Mouse (Mus musculus): ENCODE results near the gene Esr1. TPM values are rescaled to one million over a fixed set of nuclear protein-coding genes. Genes with fewer than 3 reads are reported as not detected.
"Not testable (repeated sequence)": the region's sequence is repeated elsewhere in the genome, so short reads cannot be mapped to it uniquely, and the experiment has no call there.

The Esr1 gene
- total RNA-seq, 2 experiments from 2014 or later, result 2.3 to 3.4 TPM

GRCm38 (mm10) chr10:4618686-4619085, 7.3 kb downstream of the Esr1 start:
- intact Hi-C loops (cut with DNase I), result no loop called here
- DNase-seq (ENCODE audit: low spot score in 2 of 2), result no peak

- DNase-seq (ENCODE audit: low spot score in 2 of 2); intact Hi-C loops (cut with DNase I): not testable (repeated sequence)
Observed at GRCm38 (mm10) chr10:4619426-4619825, 8.0 kb downstream of the Esr1 start.

- no peak for DNase-seq (ENCODE audit: low spot score in 2 of 2)
- intact Hi-C loops (cut with DNase I), result no loop called here
Observed at GRCm38 (mm10) chr10:4620596-4621504, 9.5 kb downstream of the Esr1 start.

GRCm38 (mm10) chr10:4621505-4621815, 10.1 kb downstream of the Esr1 start:
- DNase-seq (ENCODE audit: low spot score in 2 of 2), result no peak

DNA sequence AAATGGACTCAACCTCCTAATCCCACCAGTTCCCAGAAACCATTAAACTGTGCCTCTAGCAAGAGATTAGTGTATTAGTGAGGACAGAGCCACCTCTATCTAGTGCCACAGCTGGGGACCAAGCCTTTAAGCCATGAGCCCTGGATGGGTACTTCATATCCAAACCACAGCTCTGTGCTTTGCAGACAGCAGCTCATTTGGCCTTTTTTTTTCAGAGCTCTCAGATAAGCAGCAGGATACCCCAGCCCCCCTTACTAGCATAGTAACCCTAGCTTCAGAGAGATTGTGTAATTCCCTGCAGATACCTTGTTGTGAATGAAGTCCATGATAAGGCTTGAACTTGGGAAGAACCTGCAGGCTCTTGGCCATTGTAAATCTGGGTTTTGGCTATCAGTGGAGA, 11.9 kb downstream of the Esr1 start:
- intact Hi-C loops (cut with DNase I), result no loop called here
- DNase-seq (ENCODE audit: low spot score in 2 of 2), result no peak

More at GRCm38 (mm10) chr10:4621505-4621815, 10.1 kb downstream of the Esr1 start:
- intact Hi-C loops (cut with DNase I), result no loop called here

DNA sequence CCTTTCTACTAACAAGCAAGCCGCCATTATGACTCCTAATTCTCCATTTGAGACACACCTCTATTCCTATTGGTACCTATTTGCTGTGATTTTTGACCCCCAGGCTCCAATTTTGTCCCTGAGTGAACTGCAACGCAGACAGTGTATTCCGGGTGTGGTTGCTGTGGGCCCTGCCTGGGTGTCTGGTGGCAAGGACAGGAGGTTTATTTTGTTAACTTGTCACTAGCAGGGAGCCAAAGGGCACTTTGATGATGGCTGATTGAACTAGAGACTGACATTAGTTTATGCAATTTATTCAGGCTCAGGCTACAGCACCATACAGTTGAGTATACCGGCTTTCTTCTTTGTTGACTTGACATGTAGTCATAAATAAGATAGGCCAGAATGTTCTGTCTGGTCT, 13.2 kb downstream of the Esr1 start:
- DNase-seq (ENCODE audit: low spot score in 2 of 2), result no peak
- intact Hi-C loops (cut with DNase I), result no loop called here

GRCm38 (mm10) chr10:4625300-4625699, 13.9 kb downstream of the Esr1 start:
- DNase-seq (ENCODE audit: low spot score in 2 of 2), result no peak
- intact Hi-C loops (cut with DNase I), result no loop called here

- intact Hi-C loops (cut with DNase I), result no loop called here
Observed at GRCm38 (mm10) chr10:4626432-4626831, 15.0 kb downstream of the Esr1 start.

DNA sequence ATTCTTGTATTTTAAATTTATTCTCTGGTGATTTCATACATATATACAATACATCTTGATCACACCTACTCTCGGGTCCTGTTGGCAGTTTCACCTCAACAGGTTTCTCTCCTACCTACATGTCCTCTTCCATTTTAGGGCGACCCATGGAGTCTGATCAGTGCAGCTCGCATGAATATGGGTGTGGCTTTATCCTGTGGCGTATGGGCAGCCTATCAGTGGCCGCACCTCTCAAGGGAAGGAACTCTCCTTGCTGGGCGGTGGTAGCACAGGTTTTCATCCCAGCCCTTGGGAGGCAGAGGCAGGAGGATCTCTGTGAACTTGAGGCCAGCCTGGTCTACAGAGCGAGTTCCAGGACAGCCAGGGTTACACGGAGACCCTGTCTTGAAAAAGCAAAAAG, 15.6 kb downstream of the Esr1 start:
- no peak for DNase-seq (ENCODE audit: low spot score in 2 of 2)

More at GRCm38 (mm10) chr10:4626432-4626831, 15.0 kb downstream of the Esr1 start:
- no peak for DNase-seq (ENCODE audit: low spot score in 2 of 2)

DNA sequence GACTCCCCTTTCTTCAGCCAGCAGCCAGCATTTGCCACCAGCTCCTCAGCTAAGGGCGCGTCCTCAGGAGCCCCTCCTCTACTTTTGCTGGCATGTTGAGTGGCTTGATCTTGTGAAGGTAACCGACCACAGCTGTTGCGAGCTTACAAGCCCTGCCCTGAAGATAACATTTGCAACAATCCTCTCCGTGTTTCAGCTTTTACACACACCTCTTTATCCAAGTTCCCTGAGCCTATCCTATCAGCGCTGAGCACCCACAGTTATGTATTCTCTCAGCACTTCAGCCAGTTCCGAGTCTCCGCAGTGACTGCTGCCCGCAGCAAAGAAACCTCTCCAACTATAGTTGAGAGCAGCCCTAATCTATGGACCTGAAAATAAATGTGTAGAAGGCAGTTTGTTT, 16.0 kb downstream of the Esr1 start:
- intact Hi-C loops (cut with DNase I), result no loop called here
- no peak for DNase-seq (ENCODE audit: low spot score in 2 of 2)

More for the DNA sequence above, 15.6 kb downstream of the Esr1 start:
- intact Hi-C loops (cut with DNase I), result no loop called here

DNA sequence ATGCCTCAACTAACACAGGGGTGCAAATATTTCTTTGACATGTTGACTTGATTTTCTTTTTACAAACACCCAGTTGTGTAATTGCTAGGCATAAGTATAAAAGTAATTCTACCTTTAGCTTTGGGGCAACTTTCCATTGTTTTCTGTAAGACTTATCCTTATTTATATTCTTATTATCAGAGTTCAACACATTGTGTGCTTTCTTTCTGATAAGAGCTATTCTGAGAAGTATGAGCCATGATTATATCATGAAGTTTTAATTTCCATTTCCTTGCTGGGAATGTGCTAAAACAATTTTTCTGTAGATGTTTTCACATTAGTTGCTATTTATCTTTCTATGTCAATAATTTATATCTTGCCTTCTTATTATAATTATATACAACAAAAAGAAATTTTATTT, 17.9 kb downstream of the Esr1 start:
- intact Hi-C loops (cut with DNase I), result no loop called here

DNA sequence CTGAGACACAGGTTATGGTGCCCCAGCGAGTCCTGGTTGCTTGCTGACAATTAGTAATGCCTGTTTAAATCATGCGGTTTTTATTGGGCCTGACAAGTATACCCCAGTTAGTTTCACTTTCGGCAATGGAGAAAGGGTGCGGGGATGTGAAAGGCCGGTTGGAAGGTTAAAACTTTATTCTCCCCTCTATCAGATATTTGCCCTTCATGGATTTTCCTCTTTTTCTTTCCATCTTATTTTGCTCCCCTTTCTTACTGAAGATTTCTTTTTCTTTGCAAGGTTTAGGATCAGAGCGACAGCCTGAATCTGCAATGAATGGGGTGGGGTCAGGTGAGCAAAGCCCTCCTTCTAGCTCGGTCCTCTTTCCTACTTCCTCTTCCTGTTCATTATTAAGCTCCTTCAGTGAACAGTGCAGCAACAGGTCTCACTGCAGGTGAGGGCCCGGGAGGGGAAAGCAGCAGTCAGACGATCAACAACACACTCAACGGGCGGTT, 20.9 kb downstream of the Esr1 start:
- intact Hi-C loops (cut with DNase I), result no loop called here
- no peak for DNase-seq (ENCODE audit: low spot score in 2 of 2)

More for the DNA sequence above, 17.9 kb downstream of the Esr1 start:
- DNase-seq (ENCODE audit: low spot score in 2 of 2), result no peak

DNA sequence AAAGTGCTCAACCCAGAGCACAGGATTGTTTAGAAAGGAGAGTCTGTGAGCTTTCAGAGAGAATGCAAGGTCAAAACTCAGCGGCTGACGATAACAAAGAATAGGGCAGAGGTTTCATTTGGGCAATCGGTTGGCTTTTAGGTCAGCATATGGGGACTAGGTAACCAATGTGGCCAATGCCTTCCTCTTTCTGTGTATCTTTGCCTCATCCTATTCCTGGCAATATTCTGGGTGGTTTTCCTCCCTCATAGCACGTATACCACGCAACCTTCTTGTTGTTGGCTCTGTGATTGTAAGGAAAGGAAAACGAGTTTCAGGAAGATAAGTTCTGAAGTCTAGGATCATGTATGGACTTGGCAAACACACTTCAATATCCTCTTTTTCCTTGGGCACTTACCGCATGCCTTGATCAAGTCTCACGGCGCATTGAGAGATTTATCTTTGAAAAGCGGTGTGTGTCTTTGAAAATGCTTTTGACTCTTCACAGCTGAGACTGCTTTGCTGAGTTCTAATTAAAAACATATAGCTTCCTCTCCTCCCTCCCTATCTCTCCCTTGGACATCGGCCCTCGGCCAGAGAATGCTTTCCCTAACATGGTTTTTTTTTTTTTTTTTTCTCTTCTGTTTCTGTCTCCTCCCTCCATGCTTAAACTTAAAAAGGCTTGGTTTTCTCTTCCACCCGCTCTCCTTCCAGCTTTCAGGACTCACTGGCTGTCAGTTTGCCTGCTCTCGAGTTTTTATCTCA, 22.1 kb downstream of the Esr1 start:
- no peak for DNase-seq (ENCODE audit: low spot score in 2 of 2)
- intact Hi-C loops (cut with DNase I), result no loop called here

DNA sequence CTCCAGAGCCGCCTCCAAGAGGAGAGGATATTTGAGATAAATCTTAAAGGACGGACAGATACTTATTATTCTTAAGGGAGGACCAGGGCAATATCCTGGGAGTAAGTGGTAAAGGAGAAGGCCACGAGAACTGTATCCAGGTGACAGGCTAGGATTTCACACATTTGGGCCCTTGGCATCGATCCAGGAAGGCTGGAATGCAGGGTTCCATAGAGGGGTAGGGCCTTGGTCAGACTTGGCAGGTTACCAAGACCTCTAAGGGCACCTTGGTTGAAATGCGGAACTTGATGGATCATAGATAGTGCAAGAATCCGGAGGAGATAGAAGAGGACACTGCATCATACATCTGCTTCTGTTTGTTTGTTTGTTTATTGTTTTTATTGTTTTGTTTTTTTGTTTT, 24.3 kb downstream of the Esr1 start:
- intact Hi-C loops (cut with DNase I), result no loop called here
- no peak for DNase-seq (ENCODE audit: low spot score in 2 of 2)

GRCm38 (mm10) chr10:4646074-4646473, 34.7 kb downstream of the Esr1 start:
- intact Hi-C loops (cut with DNase I), result no loop called here
- no peak for DNase-seq (ENCODE audit: low spot score in 2 of 2)

GRCm38 (mm10) chr10:4646851-4647250, 35.5 kb downstream of the Esr1 start:
- intact Hi-C loops (cut with DNase I), result no loop called here
- DNase-seq (ENCODE audit: low spot score in 2 of 2), result no peak

GRCm38 (mm10) chr10:4665380-4665779, 54.0 kb downstream of the Esr1 start:
- intact Hi-C loops (cut with DNase I), result no loop called here
- no peak for DNase-seq (ENCODE audit: low spot score in 2 of 2)

DNA sequence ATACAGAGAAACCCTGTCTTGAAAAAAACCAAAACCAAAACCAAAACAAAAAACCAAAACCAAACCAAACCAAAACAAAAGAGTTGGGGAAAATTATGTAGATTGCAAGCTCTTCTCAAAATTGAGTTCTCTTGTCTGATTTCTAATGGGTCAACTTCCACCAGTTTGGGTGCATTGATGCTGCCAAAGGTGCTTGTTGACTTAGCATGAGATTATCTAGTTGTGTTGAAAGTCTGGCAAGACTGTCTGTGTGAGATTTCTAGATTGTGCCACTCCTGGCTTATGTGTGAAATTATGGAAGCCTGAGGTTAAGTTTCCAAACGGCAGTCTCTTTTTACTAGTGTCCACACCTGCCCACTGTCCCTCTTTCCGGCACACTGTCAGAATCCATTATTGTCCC, 55.6 kb downstream of the Esr1 start:
- intact Hi-C loops (cut with DNase I), result no loop called here
- no peak for DNase-seq (ENCODE audit: low spot score in 2 of 2)

DNA sequence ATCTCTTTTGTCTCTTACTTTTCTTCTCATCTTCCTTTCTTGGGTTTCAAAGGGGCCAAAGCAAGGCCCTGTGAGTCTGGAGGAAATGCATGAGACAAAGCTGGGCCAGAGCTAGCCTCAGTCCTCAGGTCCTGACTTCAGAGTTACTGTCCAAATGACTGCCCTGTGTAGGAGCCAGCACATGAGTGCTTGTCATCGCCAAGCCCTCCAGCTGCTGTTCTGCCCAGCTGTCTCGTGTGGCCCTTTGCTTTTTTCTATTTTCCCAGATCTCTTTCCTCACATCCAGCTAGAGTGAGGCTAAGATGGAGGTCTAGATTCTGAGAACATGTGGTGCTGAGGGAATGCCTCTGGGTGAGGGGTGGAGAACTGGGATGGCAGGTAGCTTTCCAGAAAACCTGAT, 58.7 kb downstream of the Esr1 start:
- intact Hi-C loops (cut with DNase I), result no loop called here
- no peak for DNase-seq (ENCODE audit: low spot score in 2 of 2)

DNA sequence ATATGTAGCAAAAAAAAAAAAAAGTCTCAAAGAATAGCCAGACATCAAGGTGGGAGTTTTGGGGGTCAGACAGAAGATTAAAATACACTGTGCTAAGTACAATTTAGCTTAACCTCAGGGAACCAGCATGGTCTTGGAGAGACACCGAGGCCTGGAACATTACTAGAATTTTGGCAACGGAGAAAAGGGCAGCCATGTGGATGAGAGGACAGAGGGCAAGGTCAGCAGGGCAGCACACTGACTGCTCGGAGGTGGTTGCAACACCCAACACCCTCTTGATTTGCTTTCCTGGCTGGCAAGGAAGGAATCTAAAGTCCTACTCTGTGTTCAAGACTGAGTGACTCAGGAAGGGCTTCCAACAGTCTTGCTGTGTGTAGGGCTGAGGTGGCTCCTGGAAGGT, 60.5 kb downstream of the Esr1 start:
- intact Hi-C loops (cut with DNase I), result no loop called here
- no peak for DNase-seq (ENCODE audit: low spot score in 2 of 2)

DNA sequence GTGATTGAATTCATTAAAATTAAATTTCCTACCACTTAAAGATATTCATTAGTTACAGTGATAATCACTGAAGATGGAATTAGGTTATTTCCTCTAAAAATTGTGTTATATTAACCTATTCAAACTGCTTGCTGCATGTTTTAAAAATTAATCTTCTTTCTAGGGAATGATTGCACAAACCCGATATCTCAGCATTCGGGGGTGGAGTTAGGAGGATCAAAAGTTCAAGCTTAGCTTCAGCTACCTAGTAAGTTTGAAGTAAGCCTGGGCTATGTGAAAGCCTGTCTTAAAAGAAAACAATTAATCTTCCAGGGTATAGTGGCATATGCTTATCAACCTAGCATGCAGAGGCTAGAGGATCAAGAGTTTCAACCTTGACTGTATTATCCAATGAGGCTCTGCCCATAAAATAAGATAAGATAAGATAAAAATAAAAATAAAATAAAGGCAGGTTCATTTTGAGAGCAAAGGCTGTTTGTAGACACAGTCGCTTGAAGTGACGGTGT, 62.0 kb downstream of the Esr1 start:
- DNase-seq (ENCODE audit: low spot score in 2 of 2), result no peak
- intact Hi-C loops (cut with DNase I), result no loop called here
